Mouse (Mus musculus) 416B (cell line): ENCODE measurements at regions not wholly inside any gene's neighbourhood (a gene's known extent, or its start where the extent isn't known, plus 50 kb on each side); places are given as distances from the start of the nearest gene placed in this dataset.

Source experiments
- DNase-seq: peaks from one replicate; pipeline ENCODE4 v3.0.0; 2011; ENCODE audit warnings: low read depth

GRCm38 (mm10) chr17:59680511-59680910 is 667.3 kb upstream of the Nudt12 start:
- no peak for DNase-seq

- DNase-seq: peak; percentile 27
Observed at GRCm38 (mm10) chr17:59642558-59642957, 629.4 kb upstream of the Nudt12 start.
